12 mouse cellular contexts compared by ENCODE assay signal in the genomic region with DNA sequence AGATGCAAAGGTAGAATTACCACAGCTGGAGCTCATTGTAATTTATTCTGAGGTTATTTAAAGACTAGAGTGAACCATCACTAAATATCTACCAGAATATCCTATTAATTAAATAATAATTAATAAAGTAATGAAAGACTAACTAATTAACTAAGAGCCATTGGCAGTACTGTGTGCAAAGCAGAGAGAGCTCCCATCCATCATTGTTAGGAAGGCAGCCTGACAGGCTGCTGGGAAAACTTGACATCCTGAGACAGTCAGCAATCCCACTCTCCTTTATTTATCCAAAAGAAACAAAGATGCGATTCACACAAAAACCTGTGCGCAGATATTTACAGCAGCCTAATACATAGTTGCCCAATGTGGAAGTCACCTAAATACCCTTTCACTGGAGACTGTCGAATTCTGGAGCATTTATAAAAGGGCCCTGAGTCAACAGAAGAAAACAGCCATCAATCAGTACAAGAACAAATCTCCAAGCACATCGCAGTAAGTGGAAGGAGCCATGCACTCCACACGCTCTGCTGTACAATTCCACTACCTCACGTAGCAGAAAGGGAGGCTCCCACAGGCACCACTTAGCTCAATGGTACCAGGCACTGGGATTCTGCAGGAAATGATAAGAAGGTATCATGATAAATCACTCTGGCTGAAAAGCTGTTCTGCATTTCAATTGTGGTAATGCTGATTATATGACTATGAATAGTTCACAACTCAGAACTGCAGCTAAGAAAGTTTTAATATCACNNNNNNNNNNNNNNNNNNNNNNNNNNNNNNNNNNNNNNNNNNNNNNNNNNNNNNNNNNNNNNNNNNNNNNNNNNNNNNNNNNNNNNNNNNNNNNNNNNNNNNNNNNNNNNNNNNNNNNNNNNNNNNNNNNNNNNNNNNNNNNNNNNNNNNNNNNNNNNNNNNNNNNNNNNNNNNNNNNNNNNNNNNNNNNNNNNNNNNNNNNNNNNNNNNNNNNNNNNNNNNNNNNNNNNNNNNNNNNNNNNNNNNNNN. TPM values are rescaled to one million over a fixed set of nuclear protein-coding genes. Genes with fewer than 3 reads are reported as not detected.
DNase-seq lines count a peak whose midpoint lies in the region; ATAC-seq lines count a peak whose summit lies in the region.
"Had no signal": no experiment of that assay in that cellular context is flagged by ENCODE, and none has a peak within 500 bp of the region (broad histone marks: within the 10 kb centered on the region; RNA-seq: fewer than 3 reads in every experiment).

No protein-coding gene starts in this region.

- no peaks in the 10 kb centered on the region for H3K27me3 ChIP-seq in heart, embryonic 10.5 days (ENCODE audit: insufficient read depth, poor library complexity, severe bottlenecking)
- no peaks in the 10 kb centered on the region for H3K27me3 ChIP-seq in midbrain, embryonic 13.5 days
- H3K27me3 ChIP-seq: limb, embryonic 13.5 days had no signal

- H3K36me3 ChIP-seq in heart, embryonic 10.5 days: no peaks in the 10 kb centered on the region
- no peaks in the 10 kb centered on the region for H3K36me3 ChIP-seq in midbrain, embryonic 13.5 days
- H3K36me3 ChIP-seq: limb, embryonic 13.5 days had no signal

- ATAC-seq in midbrain, embryonic 13.5 days: peak; percentile 90

- no peaks in the 10 kb centered on the region for H3K9me3 ChIP-seq in heart, embryonic 10.5 days
- H3K9me3 ChIP-seq in midbrain, embryonic 13.5 days: peaks cover 3% of the 10 kb centered on the region; the same call in 1 of the 2 replicates
- H3K9me3 ChIP-seq: limb, embryonic 13.5 days had no signal

- no peak overlapping the region; the same call in 1 of the 2 replicates for H3K4me2 ChIP-seq in midbrain, embryonic 13.5 days (replicated peaks)
- H3K4me2 ChIP-seq: limb, embryonic 13.5 days had no signal

- H3K4me3 ChIP-seq in heart, embryonic 10.5 days: peak overlapping the region; percentile 25; the same call in 1 of the 2 replicates
- no peak overlapping the region for H3K4me3 ChIP-seq in midbrain, embryonic 13.5 days (replicated peaks)
- H3K4me3 ChIP-seq: layer of hippocampus, adult 2 months; limb, embryonic 13.5 days had no signal

- 27% methylated on average over 6 of the region's 6 CpGs for WGBS in heart, embryonic 10.5 days
- 39% methylated on average over 6 of the region's 6 CpGs for WGBS in midbrain, embryonic 13.5 days

- H3K27ac ChIP-seq in heart, embryonic 10.5 days: peak overlapping the region; percentile 87
- H3K27ac ChIP-seq in midbrain, embryonic 13.5 days: peak overlapping the region; percentile 77
- H3K27ac ChIP-seq: layer of hippocampus, adult 2 months; limb, embryonic 13.5 days had no signal

- peaks cover 17% of the 10 kb centered on the region for H3K4me1 ChIP-seq in heart, embryonic 10.5 days
- peaks cover 15% of the 10 kb centered on the region for H3K4me1 ChIP-seq in midbrain, embryonic 13.5 days (replicated peaks)
- H3K4me1 ChIP-seq: limb, embryonic 13.5 days had no signal

- DNase-seq in heart, embryonic 10.5 days (ENCODE audit: low spot score): peak; percentile 75
- no peak for DNase-seq in heart, postnatal 10 days
- DNase-seq in retina, adult 2 months (ENCODE audit: low read depth, low spot score): peak; percentile 68
- DNase-seq in retina, embryonic 14.5 days (ENCODE audit: low spot score): no peak
- no peak for DNase-seq in cerebellum, postnatal 4 days (ENCODE audit: low spot score in 2 of 2)
- DNase-seq in layer of hippocampus, postnatal 25 days (ENCODE audit: extremely low spot score in 1 of 2, low spot score in 1 of 2): no peak
- no peak for DNase-seq in adrenal gland, postnatal 14 days
- DNase-seq: gastrocnemius, postnatal 36 days; lung, postnatal 36 days had no signal

- 0 out of 2 replicates have a peak overlapping the region, but pooled peaks have one; percentile 8 for H3K9ac ChIP-seq in midbrain, embryonic 13.5 days (replicated peaks)
- H3K9ac ChIP-seq: limb, embryonic 13.5 days had no signal

- intact Hi-C loops in heart, postnatal 10 days (cut with DNase I): no loop called here

RNA-seq across cellular contexts. Expression of gene St8sia1, which starts 15.7 kb away (rescaled TPM):
- polyA plus RNA-seq in heart, embryonic 10.5 days (2016; fragmentation: Nextera tagmentation; extraction: Ambion mirVana): 3.1 and 3.4 TPM in 2 replicates
- total RNA-seq in heart, postnatal 10 days (2021): 1 to 10 TPM in 1 of 2 experiments, under 1 TPM in 1; 0.89 to 1.3 TPM
- 8.0 and 8.4 TPM in 2 replicates for polyA plus RNA-seq in midbrain, embryonic 13.5 days (2015; fragmentation: Nextera tagmentation; extraction: Ambion mirVana)
- 10 to 100 TPM; 30.6 to 33.2 TPM for total RNA-seq in layer of hippocampus, postnatal 25 days (2021)
- total RNA-seq in adrenal gland, postnatal 14 days (2021): 1.9 and 2.8 TPM in 2 replicates

Comparison
In these comparisons a context has a peak if more than half of its experiments do, and no peak if none do; other contexts are left out.
1. DNase-seq: peak in heart, embryonic 10.5 days (single experiment) and retina, adult 2 months (single experiment); none in heart, postnatal 10 days (0 of 2), retina, embryonic 14.5 days (single experiment), cerebellum, postnatal 4 days (0 of 2), layer of hippocampus, postnatal 25 days (0 of 2) and adrenal gland, postnatal 14 days (single experiment).